ENCODE assay signal across 8 mouse cellular contexts in genomic region chr16:76372941-76373561, GRCm38 (mm10). TPM values are rescaled to one million over a fixed set of nuclear protein-coding genes. Genes with fewer than 3 reads are reported as not detected.
DNase-seq lines count a peak whose midpoint lies in the region; ATAC-seq lines count a peak whose summit lies in the region.

No protein-coding gene starts in this region.

- H3K4me1 ChIP-seq in embryonic facial prominence, embryonic 14.5 days (ENCODE audit: control insufficient read depth, insufficient read depth, low read length) = peaks cover 19% of the 10 kb centered on the region

- no peaks in the 10 kb centered on the region for H3K36me3 ChIP-seq in embryonic facial prominence, embryonic 14.5 days (ENCODE audit: control insufficient read depth, insufficient read depth, low read length)

- peak overlapping the region; percentile 60 for H3K4me2 ChIP-seq in embryonic facial prominence, embryonic 14.5 days (ENCODE audit: low read depth, low read length)

- no peaks in the 10 kb centered on the region for H3K27me3 ChIP-seq in embryonic facial prominence, embryonic 14.5 days (replicated peaks; ENCODE audit: control insufficient read depth, insufficient read depth, low read length)

- H3K4me3 ChIP-seq in embryonic facial prominence, embryonic 14.5 days (ENCODE audit: low read depth, low read length) = peak overlapping the region; percentile 83

- no peaks in the 10 kb centered on the region for H3K9me3 ChIP-seq in embryonic facial prominence, embryonic 14.5 days (ENCODE audit: control insufficient read depth, low read length)

- peak overlapping the region; percentile 99 for H3K9ac ChIP-seq in embryonic facial prominence, embryonic 14.5 days (ENCODE audit: low read depth, low read length)

- ATAC-seq in embryonic facial prominence, embryonic 14.5 days (ENCODE audit: low read depth) = peak; percentile 92

- peak overlapping the region; percentile 99 for H3K27ac ChIP-seq in embryonic facial prominence, embryonic 14.5 days (replicated peaks; ENCODE audit: low read depth, low read length)

- DNase-seq in 3T3-L1 (ENCODE audit: low read depth, low spot score) (peak; percentile 82), liver (peak; percentile 91)
- DNase-seq in adrenal gland, postnatal 4 days (ENCODE audit: low spot score in 2 of 2) = peak; percentile 64 to 76
- peak; percentile 95 for DNase-seq in embryonic facial prominence, embryonic 14.5 days (ENCODE audit: low spot score)
- peak; percentile 87 for DNase-seq in heart, adult 8-10 months (ENCODE audit: low spot score)
- peak; percentile 90 for DNase-seq in kidney, adult 9 months
- DNase-seq in monocyte, adult 2 months (ENCODE audit: low read depth in 1 of 2, low spot score in 2 of 2) = peak; percentile 44 to 62
- DNase-seq in spleen, postnatal 14 days (ENCODE audit: low spot score in 2 of 2) = peak; percentile 74 to 76

- 0% methylated on average over 14 of the region's 70 CpGs for WGBS in embryonic facial prominence, embryonic 14.5 days

RNA-seq across cellular contexts. Expression of gene Nrip1, which starts 0.6 kb away (rescaled TPM):
- 10 to 100 TPM; 89.2 to 89.5 TPM for total RNA-seq in adrenal gland, postnatal 4 days (2021)
- polyA plus RNA-seq in embryonic facial prominence, embryonic 14.5 days (2014; fragmentation: Nextera tagmentation; extraction: Ambion mirVana) = 34.5 and 35.5 TPM in 2 replicates
- total RNA-seq in heart, adult 8-10 months (2022) = 10 to 100 TPM; 20.7 to 25.8 (median 24.1) TPM

Comparison
In these comparisons a context has a peak if more than half of its experiments do, and no peak if none do; other contexts are left out.
1. Peak in every context shown above with its lines: DNase-seq, ATAC-seq, H3K4me3 ChIP-seq and H3K27ac ChIP-seq.